Mouse (Mus musculus): ENCODE data around the gene Gja3. TPM values are rescaled to one million over a fixed set of nuclear protein-coding genes. Genes with fewer than 3 reads are reported as not detected.

Gene Gja3
- polyA plus RNA-seq (2012; rRNA removed) (4.1 and 4.7 TPM in 2 replicates), polyA plus RNA-seq (2014; fragmentation: Nextera tagmentation; extraction: Ambion mirVana) (6.8 and 7.6 TPM in 2 replicates)

- H3K4me1 ChIP-seq (ENCODE audit: control insufficient read depth, insufficient read depth, low read length) = peaks cover 7% of the 10 kb centered on the region
- no peak within 1 kb of the TSS for H3K27ac ChIP-seq (replicated peaks; ENCODE audit: low read depth, low read length)
- no peak for TF ChIP-seq POLR2A (IDR thresholded peaks at IDR 0.05; ENCODE audit: borderline replicate concordance, extremely low read depth, insufficient read depth, insufficient read length)
- H3K27me3 ChIP-seq (ENCODE audit: control insufficient read depth, insufficient read depth, low read length) = peaks cover 30% of the 10 kb centered on the region
- H3K9ac ChIP-seq (ENCODE audit: low read depth, low read length, severe bottlenecking) = peak within 1 kb of the TSS; percentile 50
- peak; percentile 13 for DNase-seq (ENCODE audit: low spot score)
- H3K36me3 ChIP-seq (ENCODE audit: control insufficient read depth, insufficient read depth, low read length) = no peaks in the 10 kb centered on the region
- under 1% methylated on average over 47 of the region's 79 CpGs for WGBS
- peak within 1 kb of the TSS; percentile 96 for H3K4me2 ChIP-seq (replicated peaks; ENCODE audit: low read depth, low read length, severe bottlenecking)
- ATAC-seq (ENCODE audit: low FRiP score, low read depth) = peak; percentile 63
- peak within 1 kb of the TSS; percentile 56 for H3K4me3 ChIP-seq (replicated peaks; ENCODE audit: low read length)
- H3K9me3 ChIP-seq (ENCODE audit: control insufficient read depth, low read length) = no peaks in the 10 kb centered on the region
Observed at GRCm38 (mm10) chr14:57057563-57058321, at the start of gene Gja3. Gene Gja3 (minus strand): TSS chr14:57058100.

GRCm38 (mm10) chr14:57107091-57107490 is 49.2 kb upstream of the Gja3 start:
- Histone ChIP-seq H3K9ac (ENCODE audit: low read depth, low read length, severe bottlenecking) (no peak overlapping the region), H3K4me3 (replicated peaks; ENCODE audit: low read length) (no peak overlapping the region), H3K27me3 (ENCODE audit: control insufficient read depth, insufficient read depth, low read length) (peaks cover 52% of the 10 kb centered on the region), H3K36me3 (ENCODE audit: control insufficient read depth, insufficient read depth, low read length) (no peaks in the 10 kb centered on the region), H3K9me3 (ENCODE audit: control insufficient read depth, low read length) (no peaks in the 10 kb centered on the region), H3K4me1 (ENCODE audit: control insufficient read depth, insufficient read depth, low read length) (0 out of 2 replicates have a peak, but pooled peaks cover 3% of the 10 kb centered on the region), H3K4me2 (replicated peaks; ENCODE audit: low read depth, low read length, severe bottlenecking) (no peak overlapping the region), H3K27ac (replicated peaks; ENCODE audit: low read depth, low read length) (no peak overlapping the region)
- 70% methylated on average over 8 of the region's 8 CpGs for WGBS
- ATAC-seq (ENCODE audit: low FRiP score, low read depth) = no peak
- no peak for DNase-seq (ENCODE audit: low spot score)
- no peak for TF ChIP-seq POLR2A (IDR thresholded peaks at IDR 0.05; ENCODE audit: borderline replicate concordance, extremely low read depth, insufficient read depth, insufficient read length)

- Histone ChIP-seq H3K4me3 (replicated peaks; ENCODE audit: low read length) (no peak overlapping the region), H3K27me3 (ENCODE audit: control insufficient read depth, insufficient read depth, low read length) (peaks cover 53% of the 10 kb centered on the region), H3K9ac (ENCODE audit: low read depth, low read length, severe bottlenecking) (no peak overlapping the region), H3K36me3 (ENCODE audit: control insufficient read depth, insufficient read depth, low read length) (no peaks in the 10 kb centered on the region), H3K27ac (replicated peaks; ENCODE audit: low read depth, low read length) (no peak overlapping the region), H3K4me2 (replicated peaks; ENCODE audit: low read depth, low read length, severe bottlenecking) (no peak overlapping the region), H3K4me1 (ENCODE audit: control insufficient read depth, insufficient read depth, low read length) (0 out of 2 replicates have a peak, but pooled peaks cover 3% of the 10 kb centered on the region), H3K9me3 (ENCODE audit: control insufficient read depth, low read length) (no peaks in the 10 kb centered on the region)
- no peak for ATAC-seq (ENCODE audit: low FRiP score, low read depth)
- TF ChIP-seq POLR2A (IDR thresholded peaks at IDR 0.05; ENCODE audit: borderline replicate concordance, extremely low read depth, insufficient read depth, insufficient read length) = no peak
- no peak for DNase-seq (ENCODE audit: low spot score)
- WGBS = 42% methylated on average over 11 of the region's 11 CpGs
Observed at GRCm38 (mm10) chr14:57105721-57106120, 47.8 kb upstream of the Gja3 start.

DNA sequence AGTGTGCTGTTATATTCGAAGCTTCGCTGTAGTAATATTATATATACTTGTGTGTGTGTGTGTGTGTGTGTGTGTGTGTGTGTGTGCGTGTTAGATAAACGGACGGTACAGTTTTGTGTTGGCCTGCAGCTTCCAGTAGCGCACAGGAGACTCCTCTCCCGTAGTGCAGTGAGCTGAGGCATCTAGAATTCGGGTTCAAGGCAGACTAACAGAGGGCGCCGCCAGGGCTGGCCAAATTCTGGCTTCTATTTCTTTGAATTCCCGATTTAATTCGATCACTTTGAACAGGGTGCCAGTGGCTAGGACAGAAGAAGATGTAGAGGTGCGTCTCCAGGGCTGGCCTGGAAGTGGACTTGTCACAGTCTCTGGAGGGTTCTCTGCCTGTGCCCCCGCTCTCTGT is 47.2 kb upstream of the Gja3 start:
- Histone ChIP-seq H3K4me2 (replicated peaks; ENCODE audit: low read depth, low read length, severe bottlenecking) (peak overlapping the region; percentile 100), H3K9ac (ENCODE audit: low read depth, low read length, severe bottlenecking) (no peak overlapping the region), H3K27me3 (ENCODE audit: control insufficient read depth, insufficient read depth, low read length) (peaks cover 53% of the 10 kb centered on the region), H3K4me3 (replicated peaks; ENCODE audit: low read length) (peak overlapping the region; percentile 56), H3K27ac (replicated peaks; ENCODE audit: low read depth, low read length) (no peak overlapping the region), H3K36me3 (ENCODE audit: control insufficient read depth, insufficient read depth, low read length) (no peaks in the 10 kb centered on the region), H3K9me3 (ENCODE audit: control insufficient read depth, low read length) (no peaks in the 10 kb centered on the region), H3K4me1 (ENCODE audit: control insufficient read depth, insufficient read depth, low read length) (0 out of 2 replicates have a peak, but pooled peaks cover 3% of the 10 kb centered on the region)
- no peak for ATAC-seq (ENCODE audit: low FRiP score, low read depth)
- DNase-seq (ENCODE audit: low spot score) = no peak
- 10% methylated on average over 14 of the region's 14 CpGs for WGBS
- TF ChIP-seq POLR2A (IDR thresholded peaks at IDR 0.05; ENCODE audit: borderline replicate concordance, extremely low read depth, insufficient read depth, insufficient read length) = no peak

GRCm38 (mm10) chr14:57104106-57105023 is 46.5 kb upstream of the Gja3 start, which contains the start of gene Gjb2:
Gene Gjb2 (minus strand): TSS chr14:57104702.
- peak within 1 kb of the TSS; percentile 58 for H3K9ac ChIP-seq (ENCODE audit: low read depth, low read length, severe bottlenecking)
- peak within 1 kb of the TSS; percentile 100 for H3K4me2 ChIP-seq (replicated peaks; ENCODE audit: low read depth, low read length, severe bottlenecking)
- under 1% methylated on average over 72 of the region's 101 CpGs for WGBS
- 0 out of 2 replicates have a peak within 1 kb of the TSS, but pooled peaks have one; percentile 8 for H3K27ac ChIP-seq (replicated peaks; ENCODE audit: low read depth, low read length)
- no peaks in the 10 kb centered on the region for H3K36me3 ChIP-seq (ENCODE audit: control insufficient read depth, insufficient read depth, low read length)
- H3K4me3 ChIP-seq (replicated peaks; ENCODE audit: low read length) = peak within 1 kb of the TSS; percentile 56
- no peaks in the 10 kb centered on the region for H3K9me3 ChIP-seq (ENCODE audit: control insufficient read depth, low read length)
- DNase-seq (ENCODE audit: low spot score) (peak; percentile 45), ATAC-seq (ENCODE audit: low FRiP score, low read depth) (peak; percentile 53)
- TF ChIP-seq POLR2A (IDR thresholded peaks at IDR 0.05; ENCODE audit: borderline replicate concordance, extremely low read depth, insufficient read depth, insufficient read length) = no peak
- peaks cover 53% of the 10 kb centered on the region for H3K27me3 ChIP-seq (ENCODE audit: control insufficient read depth, insufficient read depth, low read length)
- H3K4me1 ChIP-seq (ENCODE audit: control insufficient read depth, insufficient read depth, low read length) = 0 out of 2 replicates have a peak, but pooled peaks cover 3% of the 10 kb centered on the region

All from limb, embryonic 14.5 days (tissue).